Mouse (Mus musculus): ENCODE measurements at regions not wholly inside any gene's neighbourhood (a gene's known extent, or its start where the extent isn't known, plus 50 kb on each side); places are given as distances from the start of the nearest gene placed in this dataset.

DNA sequence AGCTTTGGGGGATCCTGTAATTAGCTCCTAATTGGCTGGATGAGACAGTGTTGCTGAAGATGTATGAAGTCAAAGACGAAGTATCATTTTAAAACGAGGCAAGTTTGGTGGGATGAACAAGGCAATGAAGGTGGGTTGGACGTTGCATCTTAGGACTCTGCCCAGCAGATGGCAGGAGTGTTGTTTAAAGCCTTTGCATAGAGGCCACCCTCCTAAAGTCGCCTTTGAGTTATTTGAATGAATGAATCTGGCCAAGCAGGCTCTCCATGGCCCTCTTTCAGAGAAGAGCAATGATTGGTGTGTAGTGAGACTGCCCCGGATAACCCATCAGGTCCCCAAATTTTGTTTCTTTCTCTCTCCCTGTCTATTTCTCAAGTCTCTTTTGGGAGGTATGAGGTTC is 77.5 kb upstream of the Shisa3 start:
- TF ChIP-seq CTCF (IDR thresholded peaks at IDR 0.05): peak; percentile 51
- TF ChIP-seq EP300 (IDR thresholded peaks at IDR 0.05): no peak
